Mouse (Mus musculus) central nervous system, embryonic 18 days (tissue): ENCODE measurements around the gene Nap1l2. TPM values are rescaled to one million over a fixed set of nuclear protein-coding genes. Genes with fewer than 3 reads are reported as not detected.

Source experiments
- polyA plus RNA-seq: library from polyadenylated mRNA; depleted of rRNA; stranded (reverse); fragments of >200 nt; gene quantifications from 2 replicates; pipeline ENCODE4 v1.2.3, GENCODE M21; 2012; rRNA removed

Nap1l2 gene
- 47.0 and 53.2 TPM in 2 replicates for polyA plus RNA-seq

DNA sequence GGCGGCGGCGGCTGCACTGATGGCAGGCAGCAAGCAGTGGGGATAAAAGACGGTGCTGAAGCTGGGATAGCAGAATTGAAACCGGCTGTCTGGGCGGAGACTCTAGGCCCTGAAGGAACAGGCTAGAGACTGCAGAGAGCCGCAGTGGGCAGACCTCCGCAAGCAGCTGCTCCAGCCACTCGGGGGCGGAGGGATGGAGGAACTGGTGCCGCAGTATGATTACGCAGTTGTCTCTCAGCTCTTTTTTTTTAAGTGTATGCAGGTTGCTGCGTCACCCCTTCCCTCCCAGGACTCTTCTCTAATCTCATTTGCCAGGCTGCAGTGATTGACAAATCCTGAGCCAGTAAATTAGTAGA lies at the start of gene Nap1l2:
Gene Nap1l2, minus strand, starts transcription at position 210 of the 356 bp plus-strand sequence.

Other genes with a start within 250 kb of the Nap1l2 start
- gene Cdx4, start 134.8 kb upstream of the Nap1l2 start, polyA plus RNA-seq = not detected in 2 replicates
- 7.4 and 8.3 TPM in 2 replicates for gene Chic1, start 169.8 kb upstream of the Nap1l2 start, polyA plus RNA-seq
- 1.2 and 1.3 TPM in 2 replicates for gene Tsx, start 227.8 kb upstream of the Nap1l2 start, polyA plus RNA-seq
- 0.49 and 0.53 TPM in 2 replicates for gene Gm26992, start 235.4 kb upstream of the Nap1l2 start, polyA plus RNA-seq